Mouse (Mus musculus): ENCODE data around the gene Colgalt2.
"Not testable (repeated sequence)": the region's sequence is repeated elsewhere in the genome, so short reads cannot be mapped to it uniquely, and the experiment has no call there.

Gene Colgalt2

DNA sequence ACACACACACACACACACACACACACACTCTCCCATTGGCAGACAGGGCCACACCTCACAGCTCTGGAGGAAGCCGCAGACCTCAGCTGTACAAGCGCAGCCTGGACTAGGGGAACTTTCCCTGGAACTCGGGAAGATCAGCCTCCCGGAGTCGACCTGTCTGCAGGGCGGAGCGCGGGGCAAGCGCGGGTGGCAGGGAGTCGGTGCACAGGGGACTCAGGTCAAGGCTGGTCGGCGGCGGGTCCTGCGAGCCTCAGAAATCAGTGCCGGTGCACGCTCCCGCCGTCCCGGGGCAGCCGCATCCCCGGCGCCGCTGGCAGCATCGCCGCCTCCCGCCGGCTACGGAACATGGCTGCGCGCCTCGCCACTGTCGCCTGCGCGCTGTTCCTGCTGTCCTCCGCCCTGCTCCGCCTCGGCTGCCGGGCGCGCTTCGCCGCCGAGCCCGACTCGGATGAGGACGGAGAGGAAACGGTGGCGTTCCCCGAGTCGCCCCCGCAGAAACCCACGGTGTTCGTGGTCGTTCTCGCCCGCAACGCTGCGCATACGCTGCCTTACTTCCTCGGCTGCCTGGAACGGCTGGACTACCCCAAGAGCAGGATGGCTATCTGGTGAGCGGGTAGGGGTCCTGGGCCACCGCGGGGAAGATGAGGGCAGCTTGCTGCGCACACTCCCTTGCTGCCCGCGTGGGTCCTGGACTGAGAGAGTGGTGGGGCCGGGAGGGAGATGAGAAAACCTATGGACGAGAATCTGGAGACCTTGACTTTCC lies at the start of gene Colgalt2:
Gene Colgalt2, plus strand, starts transcription at position 41 of the 766 bp plus-strand sequence.
- in situ Hi-C loops (cut with MboI; ENCODE audit: low sequenced_read_pairs): no loop called here

- in situ Hi-C loops (cut with MboI; ENCODE audit: low sequenced_read_pairs): loop anchor here (25.0 kb wide), 1 partner anchor 519 kb away; no protein-coding TSS in a partner anchor
These were observed 42.9 kb upstream of the Colgalt2 start for GRCm38 (mm10) chr1:152356721-152357120.

GRCm38 (mm10) chr1:152368311-152369088 lies 31.1 kb upstream of the Colgalt2 start:
- in situ Hi-C loops (cut with MboI; ENCODE audit: low sequenced_read_pairs): loop anchor here (25.0 kb wide), 1 partner anchor 531 kb away; no protein-coding TSS in a partner anchor

DNA sequence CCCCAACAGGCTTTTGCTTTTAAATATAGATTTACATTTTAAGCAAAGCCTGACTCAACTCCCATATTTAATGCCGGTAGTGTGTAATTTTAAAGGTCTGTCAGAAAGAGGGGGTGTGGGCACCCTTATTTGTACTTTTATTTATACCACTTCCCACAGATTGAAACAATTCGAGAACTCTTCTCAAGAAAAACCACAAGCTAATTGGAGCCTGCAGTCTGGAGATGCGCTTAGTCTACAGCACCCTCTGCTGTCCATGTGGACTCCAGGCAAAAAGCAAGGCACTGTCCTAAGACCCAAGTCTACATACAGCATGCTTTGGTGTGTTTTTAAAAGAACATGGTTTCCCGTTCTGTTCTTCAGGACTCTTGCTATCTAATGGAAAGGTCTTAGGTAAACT lies 30.5 kb upstream of the Colgalt2 start:
- in situ Hi-C loops (cut with MboI; ENCODE audit: low sequenced_read_pairs): loop anchor here (25.0 kb wide), 1 partner anchor 532 kb away; no protein-coding TSS in a partner anchor

DNA sequence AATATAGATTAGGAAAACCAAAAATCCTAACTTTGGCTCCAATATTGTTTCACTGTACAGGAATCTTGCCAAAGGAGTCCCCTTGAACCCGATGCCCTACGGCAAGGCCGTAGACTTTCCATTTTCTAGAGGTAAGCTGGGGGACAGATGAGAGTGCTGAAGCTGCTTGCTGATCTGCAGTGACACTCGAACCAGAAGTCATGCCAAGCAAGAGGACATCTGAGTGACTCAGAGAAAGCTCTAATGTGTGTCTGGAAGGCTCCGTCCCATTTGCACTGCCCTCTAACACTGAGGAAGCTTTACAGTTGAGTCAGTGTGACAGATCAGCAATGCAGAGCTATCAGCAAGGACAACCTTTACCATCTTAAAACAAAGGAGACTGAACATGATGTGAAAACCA lies 21.3 kb upstream of the Colgalt2 start:
- in situ Hi-C loops (cut with MboI; ENCODE audit: low sequenced_read_pairs): no loop called here

GRCm38 (mm10) chr1:152384589-152384988 lies 15.0 kb upstream of the Colgalt2 start:
- in situ Hi-C loops (cut with MboI; ENCODE audit: low sequenced_read_pairs): no loop called here

DNA sequence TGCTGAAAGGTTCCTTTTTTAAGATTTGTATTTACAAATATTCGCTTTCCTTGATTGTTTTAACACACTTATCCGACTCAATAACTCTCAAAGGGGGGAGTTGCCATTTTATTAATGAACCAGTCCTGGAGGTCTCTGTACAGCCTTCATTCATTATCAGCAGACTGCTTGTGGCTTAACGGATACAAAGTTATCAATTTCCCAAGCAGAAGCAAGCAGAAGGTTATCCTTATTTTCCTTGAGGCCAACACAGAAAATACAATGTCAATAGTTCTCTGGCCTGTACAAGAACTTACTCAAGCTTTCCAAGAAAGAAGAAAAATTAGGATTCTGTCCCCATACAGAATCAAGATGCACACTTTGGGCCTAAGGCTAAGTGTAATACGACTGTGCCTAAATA lies 13.9 kb upstream of the Colgalt2 start:
- in situ Hi-C loops (cut with MboI; ENCODE audit: low sequenced_read_pairs): not testable (repeated sequence)

DNA sequence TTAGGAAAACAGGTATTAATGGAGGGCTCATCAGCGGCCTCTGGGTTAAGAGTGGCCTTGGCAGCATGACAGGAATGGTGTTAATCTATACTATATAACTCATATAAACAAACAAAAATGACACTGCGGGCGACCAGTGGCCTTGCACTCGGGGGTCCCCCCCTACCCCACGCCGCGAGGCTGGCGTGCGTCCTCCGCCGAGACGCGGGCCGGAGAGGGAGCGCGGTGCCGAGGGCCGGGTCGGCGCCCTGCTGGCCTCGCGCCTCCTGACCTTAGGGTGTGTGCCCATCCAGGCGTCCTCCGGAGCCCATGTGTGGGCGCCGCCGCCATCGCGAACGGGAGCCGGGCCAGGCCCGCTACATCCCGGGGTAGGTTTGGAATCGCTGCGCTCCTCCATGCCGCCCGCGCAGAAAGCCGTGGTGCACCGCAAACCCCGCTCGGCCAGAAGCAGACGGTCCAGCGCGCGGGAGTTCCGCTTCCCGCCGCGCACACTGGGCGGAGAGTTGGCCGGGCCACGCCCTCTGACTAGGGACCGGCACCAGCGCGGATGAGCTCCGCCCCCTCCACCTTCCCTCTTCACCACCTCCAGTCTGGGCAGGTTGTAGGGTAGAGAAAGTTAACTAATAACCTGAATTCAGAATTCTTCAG lies 13.3 kb upstream of the Colgalt2 start, which contains the start of gene Tsen15:
Gene Tsen15, minus strand, starts transcription at position 501 of the 648 bp plus-strand sequence.
- in situ Hi-C loops (cut with MboI; ENCODE audit: low sequenced_read_pairs): no loop called here

GRCm38 (mm10) chr1:152389271-152389670 lies 10.4 kb upstream of the Colgalt2 start:
- in situ Hi-C loops (cut with MboI; ENCODE audit: low sequenced_read_pairs): no loop called here

DNA sequence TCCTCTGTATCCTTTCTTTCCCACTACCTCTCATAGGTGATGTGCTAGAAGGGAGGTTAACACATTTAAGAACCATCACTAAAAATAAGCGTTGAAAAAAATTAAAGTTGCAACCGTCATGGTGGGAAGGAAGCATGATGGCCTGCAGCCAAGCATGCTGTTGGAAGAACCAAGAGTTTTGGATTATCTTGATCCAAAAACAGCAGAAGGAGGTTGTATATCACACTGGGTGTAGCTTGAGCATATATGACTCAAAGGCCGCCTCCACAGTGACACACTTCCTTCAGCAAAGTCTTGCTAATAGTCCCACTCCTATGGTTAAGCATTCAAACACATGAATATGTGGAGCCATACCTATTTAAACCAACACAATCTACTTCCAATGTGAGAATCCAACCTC lies 5.5 kb upstream of the Colgalt2 start:
- in situ Hi-C loops (cut with MboI; ENCODE audit: low sequenced_read_pairs): no loop called here

DNA sequence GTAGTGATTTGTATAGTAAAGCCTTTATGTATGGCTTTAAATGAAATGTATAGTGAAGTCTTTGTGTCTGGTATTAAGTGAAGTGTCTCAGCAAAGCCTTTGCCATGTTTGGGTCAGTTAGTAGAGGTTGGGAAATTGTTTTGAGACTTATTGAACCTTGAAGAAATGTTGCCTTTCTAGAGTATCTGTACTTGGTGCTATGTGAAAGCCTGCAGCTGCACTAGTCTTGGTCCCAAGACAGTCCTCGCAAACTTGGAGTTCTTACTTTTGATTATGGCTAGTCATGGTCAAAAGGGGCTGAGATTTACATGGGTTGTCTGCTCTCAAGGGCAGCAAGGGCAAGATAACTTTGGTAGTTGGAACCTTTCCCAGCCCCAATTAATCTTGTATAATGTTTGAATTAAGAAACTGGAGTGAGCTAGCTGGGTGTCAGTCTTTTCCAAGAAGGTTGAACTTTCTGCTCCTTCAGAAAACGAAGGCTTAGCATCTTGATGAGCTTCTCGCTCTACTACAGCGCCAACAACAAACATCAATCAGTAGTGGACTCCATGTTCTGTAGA lies 4.6 kb upstream of the Colgalt2 start:
- in situ Hi-C loops (cut with MboI; ENCODE audit: low sequenced_read_pairs): no loop called here

GRCm38 (mm10) chr1:152398708-152399107 lies 922 bp upstream of the Colgalt2 start:
- in situ Hi-C loops (cut with MboI; ENCODE audit: low sequenced_read_pairs): no loop called here

- in situ Hi-C loops (cut with MboI; ENCODE audit: low sequenced_read_pairs): no loop called here
These were observed 1.2 kb downstream of the Colgalt2 start for GRCm38 (mm10) chr1:152400556-152401540.

- in situ Hi-C loops (cut with MboI; ENCODE audit: low sequenced_read_pairs): no loop called here
These were observed 7.7 kb downstream of the Colgalt2 start for GRCm38 (mm10) chr1:152407021-152407946.

- in situ Hi-C loops (cut with MboI; ENCODE audit: low sequenced_read_pairs): no loop called here
These were observed 9.7 kb downstream of the Colgalt2 start for GRCm38 (mm10) chr1:152409356-152409755.

- in situ Hi-C loops (cut with MboI; ENCODE audit: low sequenced_read_pairs): no loop called here
These were observed 11.0 kb downstream of the Colgalt2 start for GRCm38 (mm10) chr1:152410657-152411056.

- in situ Hi-C loops (cut with MboI; ENCODE audit: low sequenced_read_pairs): no loop called here
These were observed 13.5 kb downstream of the Colgalt2 start for GRCm38 (mm10) chr1:152413116-152413515.

DNA sequence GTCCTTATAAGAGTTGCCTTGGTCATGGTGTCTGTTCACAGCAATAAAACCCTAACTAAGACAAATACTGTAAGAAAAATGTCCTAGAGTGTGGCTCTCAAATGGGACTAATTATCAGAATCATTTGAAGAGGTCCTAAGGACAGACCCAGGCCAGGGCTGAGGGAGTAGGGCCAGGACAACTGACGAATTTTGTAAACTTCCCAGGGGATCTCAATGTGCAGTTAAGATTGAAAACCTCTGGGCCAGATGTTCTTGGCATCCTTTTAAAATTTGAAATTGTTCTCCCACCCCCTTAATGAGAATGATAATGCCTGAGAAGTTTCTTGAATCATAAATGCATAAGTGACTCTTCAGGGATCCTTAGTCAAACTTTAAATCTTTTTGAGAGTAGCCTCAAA lies 14.3 kb downstream of the Colgalt2 start:
- in situ Hi-C loops (cut with MboI; ENCODE audit: low sequenced_read_pairs): no loop called here

- in situ Hi-C loops (cut with MboI; ENCODE audit: low sequenced_read_pairs): no loop called here
These were observed 14.8 kb downstream of the Colgalt2 start for GRCm38 (mm10) chr1:152414451-152414850.
